Mouse (Mus musculus): ENCODE data around the gene Pex10. TPM values are rescaled to one million over a fixed set of nuclear protein-coding genes. Genes with fewer than 3 reads are reported as not detected.

Pex10 gene
- 10 to 100 TPM; 13.9 to 17.9 TPM for polyA plus RNA-seq (2017; shearing (Covaris generic))

DNA sequence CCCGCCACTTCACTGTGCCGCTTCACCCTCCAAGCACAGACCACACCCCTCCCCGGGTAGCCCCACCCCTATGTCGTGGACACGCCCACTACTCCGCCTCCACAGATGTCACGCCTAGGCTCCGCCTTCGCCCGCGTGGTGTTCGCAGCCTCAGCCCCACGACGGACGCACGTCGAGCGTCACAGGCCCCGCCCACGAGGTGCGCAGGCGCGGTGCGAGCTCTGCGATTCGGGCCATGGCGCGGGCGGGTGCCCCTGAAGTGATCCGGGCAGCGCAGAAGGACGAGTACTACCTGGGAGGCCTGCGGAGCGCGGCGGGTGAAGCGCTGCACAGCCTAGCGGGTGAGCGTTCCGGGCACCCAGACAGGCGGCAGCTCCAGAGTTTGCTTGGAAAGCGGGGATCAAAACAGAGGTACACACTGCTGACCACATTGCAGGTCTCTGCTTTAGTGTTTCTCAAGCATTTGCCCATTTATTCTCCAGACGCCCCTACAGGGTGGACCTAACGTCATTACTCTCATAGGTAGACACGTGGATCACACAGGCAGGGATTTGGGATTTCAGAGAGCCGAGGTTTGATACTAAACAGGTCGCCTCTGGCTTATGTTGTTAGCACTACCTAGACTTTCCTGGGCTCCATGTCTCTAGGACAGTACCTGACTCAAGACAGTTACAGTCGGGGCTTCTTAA lies at the start of gene Pex10:
Pex10 (plus strand) TSS at position 183 of the 689 bp plus-strand sequence.

DNA sequence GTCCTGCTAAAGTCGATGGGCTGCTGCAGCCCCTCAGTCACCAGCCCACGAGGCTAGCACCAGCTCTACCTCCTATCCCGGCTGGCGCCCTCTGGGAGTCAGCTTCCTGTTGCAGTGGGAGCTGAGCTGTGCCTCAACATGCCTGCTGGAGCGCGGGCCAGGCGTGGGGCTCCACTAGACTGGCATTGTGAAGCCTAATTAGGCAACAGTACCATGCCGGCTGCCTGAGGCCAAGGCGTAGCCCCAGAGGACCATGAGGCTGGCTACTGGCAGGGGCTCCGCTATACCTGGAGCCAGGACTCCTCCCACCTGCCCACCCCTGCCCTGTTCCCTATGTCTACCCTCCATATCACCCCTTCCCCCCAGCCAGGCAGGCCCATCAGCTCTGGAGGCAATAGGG lies 10.1 kb upstream of the Pex10 start, which contains the start of gene Plch2:
Plch2 (minus strand) TSS at position 61 of the 400 bp plus-strand sequence.

GRCm38 (mm10) chr4:155086108-155087024 lies 19.6 kb downstream of the Pex10 start, which contains the start of the genes Rer1 and Morn1:
Gene Rer1 (minus strand): TSS chr4:155086382.
Gene Morn1 (plus strand): TSS chr4:155086577.

Other genes starting within 250 kb of the Pex10 start
- 1 to 10 TPM in 1 of 2 experiments, under 1 TPM in 1; 0.84 to 4.7 TPM for gene Ttc34, start 229.6 kb upstream of the Pex10 start, polyA plus RNA-seq (2017; shearing (Covaris generic))
- gene Mmel1, start 197.4 kb upstream of the Pex10 start, polyA plus RNA-seq (2017; shearing (Covaris generic)): under 1 TPM; 0.06 to 0.12 TPM
- gene Fam213b, start 167.9 kb upstream of the Pex10 start, polyA plus RNA-seq (2017; shearing (Covaris generic)): 1 to 10 TPM; 3.5 to 7.4 TPM
- gene Tnfrsf14, start 138.5 kb upstream of the Pex10 start, polyA plus RNA-seq (2017; shearing (Covaris generic)): 1 to 10 TPM; 8.8 to 8.9 TPM
- gene Hes5, start 106.1 kb upstream of the Pex10 start, polyA plus RNA-seq (2017; shearing (Covaris generic)): 1 to 10 TPM; 1.4 to 1.8 TPM
- gene Pank4, start 102.9 kb upstream of the Pex10 start, polyA plus RNA-seq (2017; shearing (Covaris generic)): 10 to 100 TPM; 54.2 to 78.8 TPM
- under 1 TPM in 1 of 2 experiments, not detected in 1; 0.27 TPM for gene Plch2, start 10.2 kb upstream of the Pex10 start, polyA plus RNA-seq (2017; shearing (Covaris generic))
- 100 to 1,000 TPM; 166 to 191 TPM for gene Rer1, start 19.4 kb downstream of the Pex10 start, polyA plus RNA-seq (2017; shearing (Covaris generic))
- 1 to 10 TPM; 2.8 to 4.7 TPM for gene Morn1, start 19.6 kb downstream of the Pex10 start, polyA plus RNA-seq (2017; shearing (Covaris generic))
- 100 to 1,000 TPM; 115 to 127 TPM for gene Ski, start 155.6 kb downstream of the Pex10 start, polyA plus RNA-seq (2017; shearing (Covaris generic))
- 100 to 1,000 TPM; 105 to 115 TPM for gene Faap20, start 182.8 kb downstream of the Pex10 start, polyA plus RNA-seq (2017; shearing (Covaris generic))

All from inflammation-experienced regulatory T-cells (primary cell).